Mouse (Mus musculus): ENCODE measurements around the gene Ifnlr1.

DNA sequence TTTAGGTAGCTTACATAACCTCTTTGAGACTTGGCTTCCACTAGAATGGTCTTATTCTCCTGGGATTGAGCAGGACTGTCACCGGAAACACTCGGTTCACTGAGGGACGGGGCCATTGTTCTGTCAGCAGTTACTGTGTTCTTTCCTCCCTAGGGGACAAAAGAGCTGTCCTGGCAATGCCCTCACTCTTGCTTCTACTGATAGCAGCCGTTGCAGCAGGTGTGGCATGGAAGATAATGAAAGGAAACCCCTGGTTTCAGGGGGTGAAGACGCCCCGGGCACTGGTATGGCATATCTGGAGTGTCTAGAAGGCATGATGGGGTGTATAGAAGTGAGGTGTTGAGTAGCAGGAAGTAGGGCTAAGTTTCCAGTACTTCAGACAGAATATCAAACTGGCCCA lies 17.9 kb downstream of the Ifnlr1 start:
- TF ChIP-seq CTCF (IDR thresholded peaks at IDR 0.05) (no peak), EP300 (IDR thresholded peaks at IDR 0.05) (no peak)
